Mouse (Mus musculus) forelimb bud, embryonic 11.5 days (tissue): Measurements from ENCODE around the gene Slc6a6.

Experiments
- DNase-seq: peaks from one replicate; pipeline ENCODE4 v3.0.0-alpha.2; 2012; ENCODE audit warnings: low read depth, low spot score

Gene Slc6a6

DNA sequence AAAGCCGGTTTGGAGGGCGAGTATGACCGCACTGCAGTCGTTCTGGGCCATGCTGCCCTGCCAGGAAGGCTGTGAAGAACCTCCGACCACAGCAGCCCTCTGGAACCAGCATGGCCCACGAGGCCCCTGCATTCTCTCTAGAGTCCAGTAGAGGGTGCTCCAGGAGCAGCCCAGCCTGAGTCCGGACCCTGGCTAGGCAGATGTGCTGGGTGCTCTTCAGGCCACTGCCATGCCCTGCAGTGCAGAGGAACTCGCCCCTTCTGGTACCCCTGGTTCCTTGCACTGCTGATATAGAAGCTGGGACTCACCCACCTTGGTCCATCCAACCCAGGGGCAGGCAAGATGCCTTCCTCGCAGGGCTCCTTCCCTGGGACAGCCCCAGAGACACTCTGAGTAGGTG lies 92.7 kb downstream of the Slc6a6 start:
- peak; percentile 66 for DNase-seq

DNA sequence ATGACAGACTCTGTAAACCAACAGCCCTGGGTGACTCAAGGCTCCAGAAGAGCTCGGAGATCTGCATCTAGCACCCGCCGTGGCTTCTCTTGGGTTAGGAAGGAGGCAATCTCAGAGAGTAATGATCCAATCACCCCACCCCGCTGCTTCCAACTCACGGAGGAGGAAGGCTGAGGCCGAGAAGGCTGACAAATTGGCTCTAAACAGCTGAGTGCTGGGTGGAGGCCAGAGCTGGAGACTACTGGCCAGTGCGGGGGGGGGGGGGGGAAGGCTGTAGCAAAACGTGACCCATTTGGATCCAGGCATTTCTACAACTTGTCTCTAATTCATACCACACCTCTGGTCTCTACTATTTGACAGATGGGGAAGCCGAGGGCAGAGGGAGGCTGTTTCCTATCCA lies 95.4 kb downstream of the Slc6a6 start:
- no peak for DNase-seq

DNA sequence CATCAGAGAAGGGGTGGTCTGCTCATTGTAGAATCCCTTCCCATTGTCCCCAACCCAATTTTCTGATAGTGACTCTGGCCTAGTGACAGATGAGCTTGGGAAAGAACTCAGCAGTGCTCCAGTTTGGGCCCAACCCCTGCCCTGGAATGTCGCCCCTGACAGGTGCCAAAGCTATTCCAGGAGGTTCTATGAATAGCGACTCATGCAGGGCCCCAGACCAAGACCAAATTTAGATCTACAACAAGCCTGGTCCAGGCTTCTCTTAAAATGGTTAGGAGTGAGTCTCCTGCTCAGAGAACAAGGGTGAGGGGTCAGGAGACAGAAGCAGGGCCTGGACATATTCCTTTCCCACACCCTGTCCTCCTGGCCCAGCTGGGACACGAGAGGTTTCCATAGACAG lies 101.2 kb downstream of the Slc6a6 start:
- DNase-seq = no peak

GRCm38 (mm10) chr6:91788311-91788798 lies 104.5 kb downstream of the Slc6a6 start:
- DNase-seq = no peak

DNA sequence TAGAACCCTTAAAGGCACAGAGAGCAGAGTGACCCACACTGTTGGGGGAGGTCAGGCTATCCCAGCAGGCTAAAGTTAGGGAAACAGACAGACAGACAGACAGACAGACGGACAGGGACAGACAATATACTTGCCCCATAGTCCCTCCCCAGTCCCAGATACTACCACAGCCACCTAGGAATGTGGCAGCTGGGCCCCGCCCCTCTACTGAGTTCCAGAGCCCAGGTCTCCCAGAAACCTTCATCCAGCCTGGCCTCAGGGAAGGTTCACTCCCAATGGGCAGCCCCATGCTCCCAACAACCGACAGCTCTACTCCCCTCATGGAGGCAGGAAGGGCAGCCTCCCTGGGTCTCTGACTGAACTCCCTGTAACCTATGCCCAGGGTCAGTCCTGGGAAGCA lies 111.8 kb downstream of the Slc6a6 start:
- no peak for DNase-seq

- no peak for DNase-seq
Observed at GRCm38 (mm10) chr6:91796064-91796463, 112.2 kb downstream of the Slc6a6 start.

GRCm38 (mm10) chr6:91796736-91797135 lies 112.9 kb downstream of the Slc6a6 start:
- DNase-seq = no peak

DNA sequence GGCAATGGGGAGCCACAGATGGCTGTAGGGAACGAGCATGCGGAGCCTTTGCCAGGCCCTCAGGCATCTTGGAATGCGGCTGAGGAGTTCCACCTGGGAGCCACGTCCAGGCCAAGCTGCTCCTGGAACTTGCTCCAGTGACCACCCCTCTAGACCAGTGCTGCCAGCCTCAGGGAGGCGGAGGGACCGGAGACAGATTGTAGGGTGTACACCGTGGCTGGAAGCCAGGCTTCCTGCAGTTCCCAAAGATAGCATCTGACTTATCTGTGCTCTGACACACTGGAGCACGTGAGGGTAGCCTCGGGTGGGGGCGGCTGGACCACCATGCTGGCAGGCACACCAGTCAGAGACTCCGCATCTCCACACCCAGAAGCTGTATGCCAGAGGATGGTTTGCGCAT lies 114.6 kb downstream of the Slc6a6 start:
- no peak for DNase-seq

DNA sequence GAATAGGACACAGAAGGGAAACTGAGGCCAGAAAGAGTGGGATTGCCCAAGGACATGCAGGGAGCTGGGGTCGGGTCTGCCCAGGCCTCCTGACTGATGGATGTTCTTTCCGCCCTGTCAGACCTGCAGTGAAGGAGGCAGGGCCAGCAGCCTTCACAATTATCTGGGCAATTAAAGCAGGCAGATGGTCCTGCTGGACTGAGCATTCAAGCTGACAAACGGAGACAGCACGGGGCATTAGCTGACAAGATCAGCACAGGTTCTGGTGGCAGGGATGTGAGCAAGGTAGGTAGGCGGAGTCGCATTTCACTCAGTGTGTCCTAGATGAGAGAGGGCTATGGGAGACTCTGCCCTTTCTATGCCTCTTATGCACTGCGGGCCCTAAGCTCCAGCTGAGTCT lies 120.3 kb downstream of the Slc6a6 start:
- DNase-seq = no peak

GRCm38 (mm10) chr6:91807169-91807568 lies 123.3 kb downstream of the Slc6a6 start:
- DNase-seq = no peak

- no peak for DNase-seq
Observed at GRCm38 (mm10) chr6:91808022-91808421, 124.2 kb downstream of the Slc6a6 start.
